Mouse (Mus musculus): ENCODE measurements at regions not wholly inside any gene's neighbourhood (a gene's known extent, or its start where the extent isn't known, plus 50 kb on each side); places are given as distances from the start of the nearest gene placed in this dataset.

GRCm38 (mm10) chr4:12522358-12522757, 350.5 kb upstream of the Fam92a start:
- no peak for DNase-seq

- no peak for DNase-seq
Measured at GRCm38 (mm10) chr4:12521246-12521645, 349.4 kb upstream of the Fam92a start.

- DNase-seq: no peak
Measured at GRCm38 (mm10) chr4:12516497-12516896, 344.7 kb upstream of the Fam92a start.

GRCm38 (mm10) chr4:12511656-12512385, 340.0 kb upstream of the Fam92a start:
- DNase-seq: peak in 1 of 2 experiments; percentile 6

GRCm38 (mm10) chr4:12506851-12507551, 335.2 kb upstream of the Fam92a start:
- DNase-seq: no peak

- no peak for DNase-seq
Measured at GRCm38 (mm10) chr4:12501086-12501485, 329.3 kb upstream of the Fam92a start.

GRCm38 (mm10) chr4:12498426-12498825, 326.6 kb upstream of the Fam92a start:
- no peak for DNase-seq

GRCm38 (mm10) chr4:12492468-12492867, 320.7 kb upstream of the Fam92a start:
- DNase-seq: no peak

- no peak for DNase-seq
Measured at GRCm38 (mm10) chr4:12491306-12491705, 319.5 kb upstream of the Fam92a start.

GRCm38 (mm10) chr4:12490066-12490465, 318.3 kb upstream of the Fam92a start:
- no peak for DNase-seq

GRCm38 (mm10) chr4:12489358-12489757, 317.5 kb upstream of the Fam92a start:
- no peak for DNase-seq

GRCm38 (mm10) chr4:12481481-12481880, 309.7 kb upstream of the Fam92a start:
- peak; percentile 48 to 52 for DNase-seq

- DNase-seq: no peak
Measured at GRCm38 (mm10) chr4:12476717-12477116, 304.9 kb upstream of the Fam92a start.

- no peak for DNase-seq
Measured at GRCm38 (mm10) chr4:12474981-12475568, 303.3 kb upstream of the Fam92a start.

- no peak for DNase-seq
Measured at GRCm38 (mm10) chr4:12474421-12474820, 302.6 kb upstream of the Fam92a start.

GRCm38 (mm10) chr4:12461701-12462100, 289.9 kb upstream of the Fam92a start:
- DNase-seq: no peak

- no peak for DNase-seq
Measured at GRCm38 (mm10) chr4:12461251-12461650, 289.4 kb upstream of the Fam92a start.

- peak in 1 of 2 experiments; percentile 6 for DNase-seq
Measured at GRCm38 (mm10) chr4:12457978-12458597, 286.3 kb upstream of the Fam92a start.

GRCm38 (mm10) chr4:12452086-12452485, 280.3 kb upstream of the Fam92a start:
- DNase-seq: no peak

- no peak for DNase-seq
Measured at GRCm38 (mm10) chr4:12425507-12425906, 253.7 kb upstream of the Fam92a start.

GRCm38 (mm10) chr4:12421628-12422319, 250.0 kb upstream of the Fam92a start:
- DNase-seq: no peak

- DNase-seq: no peak
Measured at GRCm38 (mm10) chr4:12418086-12418485, 246.3 kb upstream of the Fam92a start.

GRCm38 (mm10) chr4:12395344-12395743, 223.5 kb upstream of the Fam92a start:
- DNase-seq: no peak
